Mouse (Mus musculus) right cerebral cortex, adult 2 months (tissue): ENCODE results near the gene Cd209b.

Source experiments
- DNase-seq, 2 experiments: peaks; one replicate each; pipeline ENCODE4 v3.0.0; 2021 to 2022; ENCODE audit warnings: low spot score in 2 of 2

The Cd209b gene

DNA sequence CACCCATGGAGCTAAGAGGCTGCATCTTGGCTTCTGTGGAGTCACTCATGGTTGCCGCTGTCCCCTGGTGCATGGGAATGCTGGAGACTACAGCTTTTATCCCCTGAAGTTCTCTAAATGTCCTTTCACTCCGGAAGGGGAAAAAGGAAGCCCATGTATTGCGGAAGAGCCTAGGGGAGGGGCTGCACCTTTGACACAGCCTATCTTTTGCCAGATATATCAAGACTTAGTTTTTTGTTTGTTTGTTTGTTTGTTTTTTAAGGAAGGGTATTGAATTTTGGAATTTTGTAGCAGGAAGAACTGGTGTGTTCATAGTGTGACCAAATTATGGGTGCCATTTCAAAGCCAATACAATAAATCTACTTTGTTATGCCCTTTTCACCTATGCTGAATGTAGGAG is at the start of gene Cd209b:
Cd209b (minus strand) TSS at position 101 of the 400 bp plus-strand sequence.
- DNase-seq = no peak

DNA sequence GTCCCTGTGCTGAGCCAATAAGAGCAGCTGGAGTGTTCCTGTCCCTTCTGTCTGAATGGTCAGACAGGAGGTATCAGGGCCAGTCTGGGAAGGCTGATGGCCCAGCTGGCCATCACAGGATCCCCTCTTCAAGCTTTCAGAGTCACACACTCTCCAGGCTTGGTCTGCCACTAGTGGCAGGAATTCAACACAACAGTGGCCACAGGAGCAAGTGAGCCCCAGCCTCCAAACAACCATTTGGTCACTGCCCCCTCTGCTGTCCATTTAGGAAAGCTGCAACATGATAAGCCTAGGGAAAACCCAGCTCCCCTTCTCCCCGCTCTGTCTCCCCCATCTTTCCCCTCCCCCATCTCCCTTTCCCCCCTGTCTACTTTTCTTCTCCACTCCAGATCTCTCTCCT is 29.4 kb upstream of the Cd209b start:
- DNase-seq = peak in 1 of 2 experiments; percentile 2

DNA sequence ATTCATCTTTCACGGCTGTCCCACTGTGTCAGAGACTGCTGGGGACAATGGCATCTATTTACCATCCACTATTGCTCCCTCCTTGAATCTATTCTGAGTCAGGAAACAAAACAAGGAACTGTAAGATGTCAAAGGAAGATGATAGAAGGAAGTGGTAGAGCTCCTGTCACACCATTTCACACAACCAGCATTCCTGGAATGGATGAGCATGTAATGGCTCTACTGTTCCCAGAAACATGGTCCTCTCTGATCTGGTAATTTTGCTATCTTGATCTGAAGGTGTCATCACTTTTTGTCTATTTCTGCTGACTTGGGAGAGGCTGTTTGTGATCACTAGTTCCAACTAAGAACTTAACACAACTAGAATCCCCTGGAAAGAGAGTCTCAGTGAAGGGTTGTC is 28.0 kb upstream of the Cd209b start, which contains the start of gene Cd209c:
Cd209c (minus strand) TSS at position 101 of the 400 bp plus-strand sequence.
- no peak for DNase-seq

DNA sequence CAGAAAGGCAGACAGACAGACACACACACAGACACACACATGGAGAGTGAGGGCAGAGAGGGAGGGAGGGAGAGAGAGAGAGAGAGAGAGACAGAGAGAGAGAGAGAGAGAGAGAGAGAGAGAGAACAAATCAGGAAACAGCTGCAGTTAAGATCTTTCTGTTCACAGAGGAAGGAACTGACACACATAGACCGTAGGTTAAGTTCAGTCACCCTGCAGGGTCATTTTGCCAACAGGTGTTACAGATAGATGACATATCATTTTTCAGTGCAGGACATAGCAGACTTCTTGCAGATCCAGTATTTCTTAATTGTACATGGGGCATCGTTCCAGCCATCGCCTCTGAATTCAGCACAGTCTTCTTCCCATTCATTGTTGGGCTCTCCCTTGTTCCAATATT is 13.4 kb upstream of the Cd209b start:
- DNase-seq = no peak

DNA sequence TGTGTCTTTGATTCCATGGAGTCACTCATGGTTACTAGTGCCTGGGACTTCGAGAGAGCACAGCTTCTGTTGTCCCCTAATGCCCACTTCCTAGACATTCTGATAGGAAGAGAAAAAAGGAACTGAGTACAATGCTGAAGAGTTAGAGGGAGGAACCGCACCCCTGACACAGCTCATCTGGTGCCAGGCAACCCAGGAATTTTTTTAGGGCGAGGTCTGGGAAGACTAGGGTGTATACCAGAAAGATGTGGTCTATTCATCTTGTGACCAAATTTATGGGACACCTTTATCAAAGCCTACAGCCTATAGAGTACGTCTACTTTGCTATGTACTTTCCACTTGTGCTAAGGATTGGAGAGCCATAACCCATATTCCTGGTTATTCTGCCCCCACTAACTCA is 48.2 kb downstream of the Cd209b start, which contains the start of gene Cd209d:
Cd209d (minus strand) TSS at position 101 of the 400 bp plus-strand sequence.
- DNase-seq = no peak

DNA sequence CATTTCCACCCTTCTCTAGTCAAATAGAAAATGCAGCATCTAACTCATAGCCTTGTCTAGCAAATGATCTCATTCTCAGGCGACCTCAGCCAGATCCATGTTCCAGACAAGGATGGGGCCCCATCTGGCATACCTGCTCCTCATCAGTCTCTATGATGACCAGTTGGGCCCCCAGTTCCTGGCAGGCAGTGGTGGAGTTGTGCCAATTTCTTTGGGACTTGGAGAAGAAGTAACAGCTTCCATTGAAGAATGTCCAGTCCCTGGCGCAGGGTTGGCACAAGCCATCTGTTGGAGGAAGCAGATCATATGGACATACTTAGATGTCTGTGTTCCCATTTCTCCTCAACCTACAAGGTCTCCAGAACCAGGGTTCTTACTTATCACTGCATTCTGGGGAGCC is 50.5 kb downstream of the Cd209b start:
- DNase-seq = no peak
